Mouse (Mus musculus) lung, postnatal 0 days (tissue): Measurements from ENCODE around the gene Chn2. TPM values are rescaled to one million over a fixed set of nuclear protein-coding genes. Genes with fewer than 3 reads are reported as not detected.

ENCODE experiments used
- ATAC-seq: fragments of 200-750 bp; cut with Nextera tagmentation; 2 replicates; pipeline ENCODE4 v1.8.0; 2017; ENCODE audit warnings: moderate library complexity
- DNase-seq: peaks from one replicate; pipeline ENCODE4 v3.0.0-alpha.2; 2016; ENCODE audit warnings: low spot score
- H3K27ac ChIP-seq: fragments of 300-500 bp; sonication (generic); 2 replicates; pipeline ENCODE4 v1.5.1; 2014; ENCODE audit warnings: antibody characterized with exemption, mild to moderate bottlenecking, low read length, mixed read lengths
- H3K27me3 ChIP-seq: fragments of 300-500 bp; sonication (generic); replicated peaks from 2 replicates; pipeline ENCODE4 v1.6.1; 2014; ENCODE audit warnings: low read length, mixed read lengths; ENCODE audit not compliant: insufficient read depth
- H3K36me3 ChIP-seq: fragments of 300-500 bp; sonication (generic); 2 replicates; pipeline ENCODE4 v1.6.1; 2014; ENCODE audit warnings: low read length, mixed read lengths; ENCODE audit not compliant: insufficient read depth
- H3K4me1 ChIP-seq: fragments of 300-500 bp; sonication (generic); 2 replicates; pipeline ENCODE4 v1.6.1; 2014; ENCODE audit warnings: antibody characterized with exemption, low read depth, low read length, mixed read lengths; ENCODE audit not compliant: insufficient read depth
- H3K4me2 ChIP-seq: fragments of 300-500 bp; sonication (generic); replicated peaks from 2 replicates; pipeline ENCODE4 v1.6.1; 2014; ENCODE audit warnings: low read depth, mild to moderate bottlenecking, low read length, moderate library complexity, mixed read lengths
- H3K4me3 ChIP-seq: fragments of 300-500 bp; sonication (generic); 2 replicates; pipeline ENCODE4 v1.5.1; 2014; ENCODE audit warnings: low read depth, low read length
- H3K9ac ChIP-seq: fragments of 300-500 bp; sonication (generic); replicated peaks from 2 replicates; pipeline ENCODE4 v1.6.1; 2014; ENCODE audit warnings: low read depth, mild to moderate bottlenecking
- H3K9me3 ChIP-seq: fragments of 300-500 bp; sonication (generic); 2 replicates; pipeline ENCODE4 v1.6.1; 2016; ENCODE audit warnings: low read length, mixed read lengths
- CTCF ChIP-seq: IDR thresholded peaks from 2 replicates; pipeline ENCODE4 v1.5.1; 2016; ENCODE audit warnings: antibody characterized with exemption, mild to moderate bottlenecking
- EP300 ChIP-seq: IDR thresholded peaks from 2 replicates; pipeline ENCODE4 v1.6.1; 2016; ENCODE audit warnings: antibody characterized with exemption, mild to moderate bottlenecking, control low read depth
- WGBS: fragments of 180-500 bp; shearing (Covaris S2); extraction: QIAGEN DNeasy Blood & Tissue Kit; methylation state at CpG from one replicate; pipeline ENCODE4 v1.1.7; 2014; 5-methylcytosine and 5-hydroxymethylcytosine counted together
- polyA plus RNA-seq: library from polyadenylated mRNA; unstranded; fragments of >200 nt; fragmentation: Nextera tagmentation; extraction: Ambion mirVana; gene quantifications from 2 replicates; pipeline ENCODE4 v1.2.1, GENCODE M21; 2015

Gene Chn2
- polyA plus RNA-seq, 1 experiment from 2014 or later, result 6.8 TPM

DNA sequence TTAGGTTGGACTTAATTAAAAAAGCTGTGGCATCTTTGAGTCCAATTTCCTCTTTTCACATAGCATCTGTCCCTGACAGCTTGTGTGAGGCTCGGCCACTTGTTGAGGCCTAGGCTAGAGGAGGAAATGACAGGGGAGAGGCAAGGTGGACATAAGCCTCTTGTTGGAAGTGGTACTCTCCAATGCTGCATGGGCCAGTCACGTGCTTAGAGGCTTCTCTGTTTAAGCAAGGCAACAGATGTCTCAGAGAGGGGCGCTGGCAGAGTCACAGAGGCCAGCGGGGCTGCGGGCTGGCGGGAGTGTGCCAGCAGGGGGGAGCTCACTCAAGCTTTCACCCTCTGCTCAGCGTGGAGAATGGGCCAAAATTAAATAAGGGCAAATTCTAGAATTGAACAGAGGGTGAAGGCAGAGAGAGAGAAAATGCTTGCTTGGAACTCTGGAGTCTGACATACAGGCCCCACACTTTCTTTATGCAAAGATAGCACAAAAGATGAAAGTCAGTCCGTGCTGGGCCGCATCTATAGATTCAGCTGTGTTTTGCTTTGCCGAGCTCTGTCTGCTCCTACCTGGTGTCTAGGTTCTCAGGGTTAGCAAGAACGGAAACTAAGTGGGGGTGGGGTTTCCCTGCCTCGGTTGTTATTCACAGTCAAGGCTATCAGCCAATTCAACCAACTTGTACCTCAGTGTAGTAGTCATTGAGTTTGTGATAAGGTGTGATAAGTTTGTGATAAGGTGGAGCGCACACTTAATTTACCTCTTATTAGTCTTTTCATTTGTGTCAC is 80.7 kb downstream of the Chn2 start:
- no peak overlapping the region for H3K4me2 ChIP-seq
- no peak overlapping the region for H3K4me3 ChIP-seq
- no peaks in the 10 kb centered on the region for H3K36me3 ChIP-seq
- 0 out of 2 replicates have a peak, but pooled peaks cover 7% of the 10 kb centered on the region for H3K27me3 ChIP-seq
- H3K9ac ChIP-seq, result no peak overlapping the region
- H3K4me1 ChIP-seq, result 0 out of 2 replicates have a peak, but pooled peaks cover 3% of the 10 kb centered on the region
- 34% methylated on average over 13 of the region's 13 CpGs for WGBS
- ATAC-seq, result no peak
- H3K9me3 ChIP-seq, result no peaks in the 10 kb centered on the region
- H3K27ac ChIP-seq, result no peak overlapping the region
- no peak for DNase-seq
- TF ChIP-seq CTCF (no peak), EP300 (no peak)

DNA sequence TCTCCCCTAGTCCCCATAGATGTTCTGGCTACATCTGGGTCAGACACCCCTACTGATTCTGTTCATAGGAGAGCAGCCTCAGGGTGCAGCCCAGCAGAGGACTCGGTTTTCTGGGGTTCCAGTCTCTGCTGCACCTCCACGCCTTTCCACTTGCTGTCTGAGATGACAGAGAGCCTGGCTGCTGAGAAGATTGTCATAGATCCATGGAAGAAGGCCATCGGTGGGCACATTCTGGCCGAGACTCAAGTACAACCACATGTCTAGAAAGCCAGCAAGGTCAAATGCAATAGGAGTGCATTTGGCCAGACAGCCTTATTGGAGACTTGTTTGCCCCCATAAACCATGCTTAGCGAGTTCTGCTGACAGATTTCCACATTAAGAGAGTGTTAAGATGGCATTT is 81.5 kb downstream of the Chn2 start:
- WGBS, result 87% methylated on average over 5 of the region's 5 CpGs
- DNase-seq, result no peak
- Histone ChIP-seq H3K9me3 (no peaks in the 10 kb centered on the region), H3K4me3 (no peak overlapping the region), H3K36me3 (no peaks in the 10 kb centered on the region), H3K27ac (no peak overlapping the region), H3K4me2 (no peak overlapping the region), H3K9ac (no peak overlapping the region), H3K27me3 (0 out of 2 replicates have a peak, but pooled peaks cover 8% of the 10 kb centered on the region), H3K4me1 (0 out of 2 replicates have a peak, but pooled peaks cover 3% of the 10 kb centered on the region)
- TF ChIP-seq EP300, result no peak
- TF ChIP-seq CTCF, result no peak
- no peak for ATAC-seq

DNA sequence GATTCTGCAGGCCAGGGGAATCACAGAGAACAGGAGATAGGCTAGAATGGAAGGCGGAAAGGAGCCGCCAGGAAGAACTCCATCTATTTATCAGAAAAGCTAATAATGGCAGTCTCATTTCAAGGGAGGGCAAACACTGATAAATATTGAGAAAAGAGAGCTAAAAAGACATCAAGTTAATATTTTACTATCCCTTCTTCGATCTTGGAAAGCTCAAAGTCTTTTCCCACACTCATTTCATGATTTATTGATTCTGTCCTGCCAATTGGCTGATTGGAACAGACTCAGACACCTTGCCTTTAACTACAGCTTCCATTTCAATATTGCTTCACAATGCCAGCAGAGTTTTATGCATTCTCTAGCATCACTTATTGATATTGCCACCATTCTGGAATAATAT is 85.2 kb downstream of the Chn2 start:
- Histone ChIP-seq H3K9ac (no peak overlapping the region), H3K4me1 (0 out of 2 replicates have a peak, but pooled peaks cover 3% of the 10 kb centered on the region), H3K36me3 (no peaks in the 10 kb centered on the region), H3K27ac (no peak overlapping the region), H3K4me3 (no peak overlapping the region), H3K27me3 (0 out of 2 replicates have a peak, but pooled peaks cover 8% of the 10 kb centered on the region), H3K9me3 (no peaks in the 10 kb centered on the region), H3K4me2 (no peak overlapping the region)
- DNase-seq, result no peak
- TF ChIP-seq EP300 (no peak), CTCF (no peak)
- no peak for ATAC-seq
- 59% methylated on average over 3 of the region's 3 CpGs for WGBS

DNA sequence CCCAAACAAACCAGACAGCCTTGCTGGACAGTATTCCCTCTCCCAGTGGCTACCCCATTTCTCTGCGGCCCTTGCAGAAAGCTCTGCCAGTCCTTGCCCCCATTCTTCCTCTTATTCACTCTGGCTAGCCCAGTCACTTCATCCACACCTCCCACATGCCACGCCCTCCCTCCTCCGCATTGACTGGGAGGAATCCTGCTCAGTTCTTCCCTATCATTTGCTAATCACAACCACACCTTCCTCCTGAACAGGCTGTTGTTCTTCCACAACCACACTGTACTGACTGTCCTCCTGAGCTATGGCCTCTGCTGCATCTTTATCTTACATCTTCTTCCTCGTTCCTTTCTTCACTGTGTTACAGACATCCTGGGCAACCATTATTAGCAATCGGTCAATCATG is 86.2 kb downstream of the Chn2 start:
- no peak overlapping the region for H3K27ac ChIP-seq
- DNase-seq (no peak), ATAC-seq (no peak)
- TF ChIP-seq EP300, result no peak
- no peak for TF ChIP-seq CTCF
- no peak overlapping the region for H3K4me3 ChIP-seq
- H3K9me3 ChIP-seq, result no peaks in the 10 kb centered on the region
- no peak overlapping the region for H3K9ac ChIP-seq
- 0 out of 2 replicates have a peak, but pooled peaks cover 8% of the 10 kb centered on the region for H3K27me3 ChIP-seq
- H3K4me1 ChIP-seq, result no peaks in the 10 kb centered on the region
- 57% methylated on average over 5 of the region's 5 CpGs for WGBS
- H3K36me3 ChIP-seq, result no peaks in the 10 kb centered on the region
- no peak overlapping the region for H3K4me2 ChIP-seq

DNA sequence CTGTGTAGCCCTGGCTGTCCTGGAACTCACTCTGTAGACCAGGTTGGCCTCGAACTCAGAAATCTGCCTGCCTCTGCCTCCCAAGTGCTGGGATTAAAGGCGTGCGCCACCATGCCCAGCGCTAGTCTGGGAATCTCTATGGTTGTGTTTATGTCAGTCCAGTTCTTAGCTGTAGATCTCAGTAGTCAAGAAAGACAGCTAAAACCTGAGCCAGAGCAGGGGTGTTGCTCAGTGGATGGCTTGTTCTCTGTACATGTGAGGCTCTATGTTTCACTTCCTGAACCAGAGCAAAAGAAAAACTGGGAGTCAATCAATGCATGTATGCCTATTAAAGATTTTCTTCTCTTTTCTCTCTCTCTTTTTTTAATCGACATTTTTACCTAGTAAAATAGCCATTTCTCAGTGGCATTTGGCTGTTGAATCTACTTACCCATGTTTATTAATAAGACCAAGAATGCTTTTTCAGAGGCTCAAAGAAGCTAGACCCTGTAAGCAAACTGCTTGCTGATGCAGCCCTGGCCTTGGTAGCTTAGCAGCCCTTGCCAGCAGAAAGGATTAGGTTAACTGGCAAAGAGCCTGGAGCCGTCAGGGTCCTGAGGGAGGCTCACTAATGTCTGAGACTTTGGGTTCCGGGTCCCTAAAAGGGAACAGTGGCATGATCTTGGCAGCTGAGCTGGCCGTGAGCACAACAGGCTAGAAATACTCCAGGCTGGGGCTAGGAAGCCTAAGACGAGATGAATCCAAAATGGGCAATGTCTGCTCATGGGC is 87.1 kb downstream of the Chn2 start:
- 78% methylated on average over 9 of the region's 9 CpGs for WGBS
- DNase-seq (no peak), ATAC-seq (no peak)
- Histone ChIP-seq H3K9me3 (no peaks in the 10 kb centered on the region), H3K4me1 (no peaks in the 10 kb centered on the region), H3K4me2 (no peak overlapping the region), H3K9ac (no peak overlapping the region), H3K4me3 (no peak overlapping the region), H3K27me3 (0 out of 2 replicates have a peak, but pooled peaks cover 8% of the 10 kb centered on the region), H3K27ac (no peak overlapping the region), H3K36me3 (no peaks in the 10 kb centered on the region)
- TF ChIP-seq EP300, result no peak
- TF ChIP-seq CTCF, result no peak

DNA sequence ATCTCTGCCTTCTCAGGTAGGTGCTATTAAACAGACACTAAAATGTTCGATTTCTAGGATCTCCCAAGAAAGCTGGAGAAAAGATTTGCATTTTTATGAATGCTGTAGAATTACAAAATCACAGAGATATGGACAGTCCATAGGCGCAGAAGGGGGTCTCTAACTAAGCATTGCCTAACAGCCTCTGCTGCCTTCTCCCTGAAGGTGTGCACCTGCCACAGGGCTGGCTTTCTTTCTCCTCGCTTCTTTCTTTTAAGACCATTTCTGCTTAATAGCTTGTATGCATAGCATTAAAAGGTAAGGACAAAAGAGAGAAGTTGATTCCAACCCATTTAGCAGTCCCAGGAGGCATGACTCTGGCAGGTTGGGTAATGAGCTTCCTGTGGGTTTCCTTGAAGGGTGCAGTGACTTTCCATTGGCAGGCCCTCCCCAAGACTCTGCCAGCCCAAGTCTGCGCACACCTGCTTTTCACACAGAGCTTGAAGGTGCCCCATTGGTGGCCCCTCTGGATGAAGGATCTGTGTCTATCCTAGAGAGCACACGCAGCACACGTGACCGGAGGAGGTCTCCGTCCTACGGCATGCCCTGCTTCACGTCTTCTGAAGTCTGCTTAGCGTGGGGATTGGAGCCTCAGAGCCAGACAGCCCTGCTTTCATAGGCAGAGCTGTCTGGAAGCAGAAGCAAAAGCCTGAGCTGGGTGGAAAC is 87.8 kb downstream of the Chn2 start:
- Histone ChIP-seq H3K4me1 (no peaks in the 10 kb centered on the region), H3K36me3 (no peaks in the 10 kb centered on the region), H3K9ac (no peak overlapping the region), H3K27ac (no peak overlapping the region), H3K9me3 (no peaks in the 10 kb centered on the region), H3K27me3 (0 out of 2 replicates have a peak, but pooled peaks cover 11% of the 10 kb centered on the region), H3K4me3 (no peak overlapping the region), H3K4me2 (no peak overlapping the region)
- WGBS, result 88% methylated on average over 11 of the region's 11 CpGs
- ATAC-seq (no peak), DNase-seq (no peak)
- TF ChIP-seq CTCF (no peak), EP300 (no peak)
